Mouse (Mus musculus) MEL (cell line): Measurements from ENCODE around the gene Kitl.

Experiments used
- CHD2 ChIP-seq: IDR thresholded peaks from 2 replicates; pipeline ENCODE4 v1.6.1; 2011; ENCODE audit warnings: low read length, improper control_type of control experiment
- CTCF ChIP-seq, 3 experiments: IDR thresholded peaks in 2 of 3; conservative IDR thresholded peaks in 1 of 3; 2 replicates each; pipeline ENCODE4 v1.5.1; 2011 to 2012; ENCODE audit warnings: low read length in 3 of 3, low read depth in 2 of 3, mild to moderate bottlenecking in 2 of 3, improper control_type of control experiment in 1 of 3, inconsistent platforms in 1 of 3, mixed read lengths in 1 of 3, moderate library complexity in 1 of 3; ENCODE audit not compliant: control insufficient read depth in 1 of 3, insufficient read depth in 1 of 3, poor library complexity in 1 of 3, severe bottlenecking in 1 of 3
- EP300 ChIP-seq, 2 experiments: IDR thresholded peaks; 2 replicates each; pipeline ENCODE4 v1.6.1; 2011; ENCODE audit warnings: improper control_type of control experiment in 2 of 2, low read length in 2 of 2, low read depth in 1 of 2, mild to moderate bottlenecking in 1 of 2
- GATA1 ChIP-seq: IDR thresholded peaks from 2 replicates; pipeline ENCODE4 v1.6.1; 2011; ENCODE audit warnings: low read depth, low read length, improper control_type of control experiment
- HCFC1 ChIP-seq: IDR thresholded peaks from 2 replicates; pipeline ENCODE4 v1.6.1; 2012; ENCODE audit warnings: low read depth, mild to moderate bottlenecking, inconsistent platforms, low read length, improper control_type of control experiment, moderate library complexity
- JUND ChIP-seq: IDR thresholded peaks from 2 replicates; pipeline ENCODE4 v1.6.1; 2011; ENCODE audit warnings: low read depth, mild to moderate bottlenecking, improper control_type of control experiment, low read length
- MAX ChIP-seq: IDR thresholded peaks from 2 replicates; pipeline ENCODE4 v1.6.1; 2011; ENCODE audit warnings: low read length, improper control_type of control experiment
- NELFE ChIP-seq: IDR thresholded peaks from 2 replicates; pipeline ENCODE4 v1.6.1; 2011; ENCODE audit warnings: low read depth, low read length, improper control_type of control experiment
- POLR2AphosphoS2 ChIP-seq: IDR thresholded peaks from 2 replicates; pipeline ENCODE4 v1.6.1; 2011; ENCODE audit warnings: low read length, improper control_type of control experiment
- RAD21 ChIP-seq: IDR thresholded peaks from 2 replicates; pipeline ENCODE4 v1.6.1; 2011; ENCODE audit warnings: mild to moderate bottlenecking, low read depth, low read length, improper control_type of control experiment
- TCF12 ChIP-seq: IDR thresholded peaks from 2 replicates; pipeline ENCODE4 v1.6.1; 2014; ENCODE audit warnings: low read depth, mild to moderate bottlenecking, inconsistent platforms, low read length, improper control_type of control experiment, moderate library complexity
- UBTF ChIP-seq: IDR thresholded peaks from 2 replicates; pipeline ENCODE4 v1.6.1; 2012; ENCODE audit warnings: low read depth, mild to moderate bottlenecking, inconsistent platforms, low read length, improper control_type of control experiment, moderate library complexity, borderline replicate concordance; ENCODE audit not compliant: insufficient read depth
- USF2 ChIP-seq, 2 experiments: IDR thresholded peaks; 2 replicates each; pipeline ENCODE4 v1.6.1; 2011 to 2012; ENCODE audit warnings: improper control_type of control experiment in 2 of 2, low read length in 2 of 2, borderline replicate concordance in 1 of 2, inconsistent platforms in 1 of 2, low read depth in 1 of 2, mild to moderate bottlenecking in 1 of 2; ENCODE audit not compliant: insufficient read depth in 1 of 2

- TF ChIP-seq EP300 (IDR thresholded peaks at IDR 0.05; ENCODE audit: low read depth in 1 of 2, low read length in 2 of 2) (no peak), JUND (no peak), USF2 (IDR thresholded peaks at IDR 0.05; ENCODE audit: borderline replicate concordance in 1 of 2, insufficient read depth in 1 of 2, low read depth in 1 of 2, low read length in 2 of 2) (no peak), CTCF (IDR thresholded peaks at IDR 0.05 in 2 of 3, conservative IDR thresholded peaks at IDR 0.05 in 1 of 3; ENCODE audit: control insufficient read depth in 1 of 3, insufficient read depth in 1 of 3, low read depth in 2 of 3, low read length in 3 of 3, poor library complexity in 1 of 3, severe bottlenecking in 1 of 3) (no peak), CHD2 (no peak), GATA1 (no peak), MAX (no peak), TCF12 (no peak), POLR2AphosphoS2 (no peak), UBTF (no peak), NELFE (no peak), HCFC1 (no peak), RAD21 (no peak)
These were observed 38.6 kb downstream of the Kitl start for GRCm38 (mm10) chr10:100054006-100054405.
